Mouse (Mus musculus) bone marrow, adult 2 months (tissue): ENCODE results near the gene Sdhaf2. TPM values are rescaled to one million over a fixed set of nuclear protein-coding genes. Genes with fewer than 3 reads are reported as not detected.
"Not testable (repeated sequence)": the region's sequence is repeated elsewhere in the genome, so short reads cannot be mapped to it uniquely, and the experiment has no call there.

Source experiments
- H3K27ac ChIP-seq: fragments of 200-500 bp; 2 replicates; pipeline ENCODE4 v1.5.1; 2012; ENCODE audit warnings: low read depth, mild to moderate bottlenecking, control low read depth, inconsistent platforms, low read length; ENCODE audit not compliant: control insufficient read depth, poor library complexity, insufficient read depth
- H3K4me1 ChIP-seq: fragments of 200-500 bp; 2 replicates; pipeline ENCODE4 v1.6.1; 2011; ENCODE audit warnings: low read length; ENCODE audit not compliant: control insufficient read depth, insufficient read depth
- H3K4me3 ChIP-seq: fragments of 200-500 bp; replicated peaks from 2 replicates; pipeline ENCODE3; 2011; ENCODE audit warnings: mild to moderate bottlenecking, low read depth, low read length, control low read depth; ENCODE audit not compliant: control insufficient read depth
- CTCF ChIP-seq: fragments of 200-500 bp; IDR thresholded peaks from 2 replicates; pipeline ENCODE4 v1.5.1; 2011; ENCODE audit warnings: low read length, control low read depth; ENCODE audit not compliant: control insufficient read depth, insufficient read depth
- POLR2A ChIP-seq: fragments of 200-500 bp; IDR thresholded peaks from 2 replicates; pipeline ENCODE4 v1.6.1; 2011; ENCODE audit warnings: low read depth, mild to moderate bottlenecking, control low read depth, low read length, borderline replicate concordance; ENCODE audit not compliant: control insufficient read depth
- WGBS: fragments of 180-500 bp; shearing (Covaris S2); methylation state at CpG from one replicate; pipeline ENCODE4 v1.1.7; 2018; 5-methylcytosine and 5-hydroxymethylcytosine counted together
- polyA plus RNA-seq: library from polyadenylated mRNA; stranded (reverse); fragments of >200 nt; gene quantifications from 2 replicates; pipeline ENCODE4 v1.2.4, GENCODE M21; 2011; ENCODE audit warnings: low replicate concordance; ENCODE audit not compliant: missing spikeins, insufficient read depth, insufficient read length

Sdhaf2 gene
- 23.6 and 31.2 TPM in 2 replicates for polyA plus RNA-seq

DNA sequence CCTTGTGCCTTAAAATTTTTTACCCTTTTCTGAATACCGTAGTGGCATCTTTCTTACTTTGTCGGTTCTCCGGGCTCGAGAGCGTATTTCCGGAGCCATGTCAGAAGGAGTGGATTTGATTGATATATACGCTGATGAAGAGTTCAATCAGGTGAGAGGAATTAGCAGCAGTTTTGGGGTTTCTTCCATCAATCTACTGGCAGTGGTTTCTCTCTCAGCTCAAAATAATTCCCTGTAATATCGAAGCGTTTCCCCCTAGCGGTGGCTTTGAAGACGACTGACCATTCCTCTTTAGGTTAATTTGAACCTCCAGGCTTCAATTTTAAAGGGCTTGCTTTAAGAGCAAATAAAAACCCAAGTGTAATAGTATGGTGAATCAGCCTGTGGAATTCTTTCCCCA lies at the start of gene Sdhaf2:
Gene Sdhaf2, minus strand, starts transcription at position 233 of the 400 bp plus-strand sequence.
- peaks cover 1% of the 10 kb centered on the region for H3K4me1 ChIP-seq
- TF ChIP-seq CTCF, result no peak
- TF ChIP-seq POLR2A, result no peak
- peak within 1 kb of the TSS; percentile 98 for H3K27ac ChIP-seq
- under 1% methylated on average over 11 of the region's 11 CpGs for WGBS
- H3K4me3 ChIP-seq, result peak within 1 kb of the TSS; percentile 100

DNA sequence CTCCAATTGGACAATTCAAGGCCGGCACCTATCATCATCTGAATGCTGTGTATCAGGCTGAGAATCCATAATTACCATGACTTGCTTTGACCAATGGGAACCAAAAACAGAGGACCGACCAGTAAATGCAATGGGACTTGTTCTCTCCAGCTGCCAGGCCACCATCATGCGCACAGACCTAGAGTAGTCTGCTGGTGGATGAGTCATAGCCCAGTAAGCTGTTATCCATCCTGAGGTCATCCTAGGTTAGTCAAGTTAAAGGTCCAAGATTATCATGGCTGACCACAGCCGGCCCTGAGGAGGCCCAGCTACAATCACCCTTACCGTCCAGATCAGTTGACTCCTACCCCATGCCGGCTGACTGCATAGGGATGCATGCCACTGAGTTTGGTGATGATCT lies 43.7 kb upstream of the Sdhaf2 start:
- WGBS, result 92% methylated on average over 6 of the region's 6 CpGs
- Histone ChIP-seq H3K4me3 (no peak overlapping the region), H3K27ac (no peak overlapping the region), H3K4me1 (peaks cover 2% of the 10 kb centered on the region; the same call in 1 of the 2 replicates)
- TF ChIP-seq POLR2A (no peak), CTCF (no peak)

DNA sequence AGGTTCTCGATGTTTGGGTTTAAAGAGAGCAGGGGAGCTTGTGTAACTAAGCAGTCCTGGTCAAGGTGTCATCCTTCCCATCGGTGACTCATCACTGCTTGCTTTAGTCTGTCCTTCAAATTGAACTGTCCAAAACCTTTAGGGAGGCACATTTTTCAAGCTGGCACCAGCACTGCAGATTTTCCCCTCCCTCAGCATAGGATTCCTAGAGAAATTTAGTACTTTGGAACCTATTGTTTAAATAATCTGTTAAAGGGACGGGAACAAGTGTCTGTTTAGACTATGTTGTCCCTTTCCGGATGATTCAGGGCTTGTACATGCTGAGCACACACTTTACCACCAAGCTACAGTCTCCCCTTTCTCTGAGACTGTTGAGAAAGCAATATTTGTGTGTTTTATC lies 39.3 kb upstream of the Sdhaf2 start:
- no peaks in the 10 kb centered on the region for H3K4me1 ChIP-seq
- no peak for TF ChIP-seq CTCF
- no peak for TF ChIP-seq POLR2A
- 62% methylated on average over 4 of the region's 4 CpGs for WGBS
- H3K27ac ChIP-seq, result no peak overlapping the region
- H3K4me3 ChIP-seq, result no peak overlapping the region

DNA sequence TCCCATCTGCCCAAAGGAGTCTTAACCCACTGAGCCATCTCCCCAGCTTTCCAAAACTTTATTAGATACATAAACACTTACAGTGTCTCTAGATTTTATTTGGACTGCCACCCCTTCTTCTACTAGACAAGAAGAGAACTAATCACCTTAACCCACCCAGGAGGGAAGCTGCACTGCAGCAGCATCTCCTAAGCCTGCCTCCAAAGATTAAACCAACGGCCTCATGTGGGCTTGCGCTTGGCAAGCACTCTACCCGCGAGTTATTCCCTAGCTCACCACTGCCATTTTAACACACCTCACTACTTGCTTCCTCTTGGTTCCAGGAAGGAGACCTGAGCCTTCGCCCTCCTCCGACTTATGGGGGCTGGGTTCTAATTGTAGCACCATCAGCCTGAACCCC lies 38.3 kb upstream of the Sdhaf2 start:
- no peaks in the 10 kb centered on the region for H3K4me1 ChIP-seq
- no peak for TF ChIP-seq CTCF
- TF ChIP-seq POLR2A, result no peak
- H3K4me3 ChIP-seq, result no peak overlapping the region
- no peak overlapping the region for H3K27ac ChIP-seq
- WGBS, result 66% methylated on average over 6 of the region's 6 CpGs

DNA sequence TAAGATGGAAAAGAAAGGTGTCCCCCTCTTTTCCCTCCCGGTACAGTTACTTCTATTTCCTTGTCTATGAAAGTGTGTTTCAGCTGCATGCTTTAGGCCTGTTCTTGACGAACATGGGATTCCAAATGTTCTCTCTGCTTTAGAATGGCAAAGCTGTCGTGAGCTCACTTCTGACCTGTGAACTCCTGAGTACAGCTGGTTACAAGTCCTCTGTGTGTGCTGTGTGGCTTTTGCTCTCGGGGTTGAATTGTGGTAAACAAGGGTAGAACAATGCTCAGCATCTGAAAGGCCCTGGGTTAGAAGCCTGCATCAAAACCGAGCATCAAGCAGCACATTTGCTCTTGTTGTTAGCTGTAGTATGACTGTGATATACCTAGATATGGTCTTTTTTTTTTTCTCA lies 36.4 kb upstream of the Sdhaf2 start:
- TF ChIP-seq POLR2A (no peak), CTCF (no peak)
- H3K27ac ChIP-seq, result no peak overlapping the region

DNA sequence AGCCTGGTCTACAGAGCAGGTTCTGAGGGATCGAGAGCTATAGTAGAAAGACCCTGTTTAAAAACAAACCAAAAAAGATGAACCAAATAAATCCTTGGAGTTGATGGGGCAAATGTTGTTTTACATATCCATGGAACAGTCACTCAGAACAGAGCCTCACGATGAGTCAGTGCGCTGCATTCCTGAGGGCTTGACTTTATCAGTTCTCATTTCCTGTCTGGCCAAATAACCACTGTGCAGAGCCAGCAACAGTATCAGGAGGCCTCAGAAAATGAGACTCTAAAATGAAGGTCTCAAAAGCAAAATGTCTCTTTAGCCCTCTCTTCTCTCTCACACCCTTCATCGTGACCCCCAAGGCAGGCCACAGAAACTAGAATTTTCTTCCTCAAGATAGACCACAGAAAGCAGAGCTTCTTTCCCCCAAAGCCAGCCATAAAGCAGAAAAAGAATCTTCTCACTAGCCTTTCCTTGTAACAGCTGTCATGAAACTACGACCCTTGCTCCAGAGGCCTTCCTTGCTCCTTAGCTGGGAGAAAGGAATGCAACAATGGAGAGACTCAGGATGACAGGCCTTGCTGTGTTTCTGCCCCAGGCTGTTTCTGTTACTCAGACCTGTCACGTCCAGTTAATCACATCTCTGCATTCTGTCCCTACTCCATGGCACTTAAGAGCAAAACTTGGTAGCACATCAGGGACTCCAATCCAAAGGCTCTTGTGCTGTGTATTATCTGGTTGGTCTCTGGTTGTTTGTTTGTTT lies 35.8 kb upstream of the Sdhaf2 start:
- TF ChIP-seq CTCF (no peak), POLR2A (no peak)
- no peaks in the 10 kb centered on the region for H3K4me1 ChIP-seq
- H3K27ac ChIP-seq, result no peak overlapping the region
- WGBS, result 66% methylated on average over 6 of the region's 6 CpGs
- no peak overlapping the region for H3K4me3 ChIP-seq

More for the DNA sequence above, 36.4 kb upstream of the Sdhaf2 start:
- WGBS, result 79% methylated on average over 5 of the region's 5 CpGs
- no peaks in the 10 kb centered on the region for H3K4me1 ChIP-seq
- H3K4me3 ChIP-seq, result no peak overlapping the region

DNA sequence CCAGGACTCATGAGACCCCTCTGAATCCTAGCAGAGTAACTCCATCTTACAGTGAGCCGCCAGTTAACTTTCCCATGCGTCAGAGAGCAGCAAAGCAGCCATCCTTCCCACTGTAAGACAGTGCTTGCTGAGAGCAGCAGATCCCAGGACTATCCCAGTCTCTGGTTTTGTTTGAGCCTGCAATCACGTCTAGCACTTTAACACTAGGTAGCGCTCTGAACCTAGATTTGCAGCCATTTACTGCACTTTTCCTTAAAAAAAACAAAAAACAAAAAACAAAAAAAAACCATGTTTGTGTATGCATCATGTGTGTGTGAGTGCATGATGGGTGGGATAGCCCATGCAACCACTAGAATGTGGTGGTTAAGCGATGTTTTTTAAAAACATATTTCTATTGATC lies 34.2 kb upstream of the Sdhaf2 start:
- Histone ChIP-seq H3K27ac (no peak overlapping the region), H3K4me1 (no peaks in the 10 kb centered on the region; the same call in 1 of the 2 replicates), H3K4me3 (no peak overlapping the region)
- TF ChIP-seq CTCF, result no peak
- TF ChIP-seq POLR2A, result no peak
- WGBS, result 54% methylated on average over 5 of the region's 5 CpGs

DNA sequence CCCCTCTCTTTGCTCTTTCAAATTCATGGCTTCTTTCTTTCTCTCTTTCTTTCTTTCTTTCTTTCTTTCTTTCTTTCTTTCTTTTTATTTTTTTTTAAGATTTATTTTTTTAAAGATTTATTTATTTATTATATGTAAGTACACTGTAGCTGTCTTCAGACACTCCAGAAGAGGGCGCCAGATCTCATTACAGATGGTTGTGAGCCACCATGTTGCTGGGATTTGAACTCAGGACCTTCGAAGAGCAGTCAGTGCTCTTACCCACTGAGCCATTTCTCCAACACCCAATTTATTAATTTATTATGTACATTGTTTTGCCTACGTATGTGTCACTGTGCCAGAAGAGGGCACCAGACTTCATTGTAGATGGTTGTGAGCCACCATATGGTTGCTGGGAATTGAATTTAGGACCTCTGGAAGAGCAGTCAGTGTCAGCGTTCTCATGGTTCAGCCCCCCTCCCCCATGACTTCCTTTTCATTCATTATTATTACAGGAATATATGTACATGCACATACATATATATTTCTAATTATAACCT lies 32.0 kb upstream of the Sdhaf2 start:
- not testable (repeated sequence) for H3K27ac ChIP-seq, H3K4me3 ChIP-seq, H3K4me1 ChIP-seq
- 63% methylated on average over 4 of the region's 4 CpGs for WGBS
